In genomic region chr6:6881115-6881637, GRCm38 (mm10) we compare ENCODE assay signal across 9 mouse cellular contexts. TPM values are rescaled to one million over a fixed set of nuclear protein-coding genes. Genes with fewer than 3 reads are reported as not detected.
DNase-seq lines count a peak whose midpoint lies in the region; ATAC-seq lines count a peak whose summit lies in the region.
"Had no signal": no experiment of that assay in that cellular context is flagged by ENCODE, and none has a peak within 500 bp of the region (broad histone marks: within the 10 kb centered on the region; RNA-seq: fewer than 3 reads in every experiment).

No protein-coding gene starts in this region.

- peak overlapping the region; percentile 94 for H3K27ac ChIP-seq in forebrain, embryonic 16.5 days (ENCODE audit: low read length)
- no peak overlapping the region for H3K27ac ChIP-seq in liver, embryonic 12.5 days
- H3K27ac ChIP-seq in stomach, embryonic 16.5 days (ENCODE audit: low read length) = no peak overlapping the region

- H3K4me1 ChIP-seq in forebrain, embryonic 16.5 days (replicated peaks; ENCODE audit: control insufficient read depth, insufficient read depth, low read length) = peaks cover 23% of the 10 kb centered on the region
- peaks cover 6% of the 10 kb centered on the region for H3K4me1 ChIP-seq in liver, embryonic 12.5 days
- peaks cover 8% of the 10 kb centered on the region for H3K4me1 ChIP-seq in stomach, embryonic 16.5 days (ENCODE audit: control insufficient read depth, insufficient read depth, low read length)

- peaks cover 23% of the 10 kb centered on the region for H3K27me3 ChIP-seq in forebrain, embryonic 16.5 days (replicated peaks; ENCODE audit: control insufficient read depth, insufficient read depth, low read length)
- H3K27me3 ChIP-seq in liver, embryonic 12.5 days (replicated peaks) = peaks cover 90% of the 10 kb centered on the region
- peaks cover 74% of the 10 kb centered on the region for H3K27me3 ChIP-seq in stomach, embryonic 16.5 days (ENCODE audit: control insufficient read depth, insufficient read depth, low read length)

- H3K9me3 ChIP-seq in forebrain, embryonic 16.5 days (ENCODE audit: control insufficient read depth, low read length) = no peaks in the 10 kb centered on the region
- H3K9me3 ChIP-seq in liver, embryonic 12.5 days (replicated peaks) = no peaks in the 10 kb centered on the region
- no peaks in the 10 kb centered on the region for H3K9me3 ChIP-seq in stomach, embryonic 16.5 days (replicated peaks; ENCODE audit: control insufficient read depth, low read length)

- WGBS in forebrain, embryonic 16.5 days = under 1% methylated on average over 30 of the region's 30 CpGs
- WGBS in liver, embryonic 12.5 days (ENCODE audit: insufficient replicate concordance) = 4% methylated on average over 30 of the region's 30 CpGs
- under 1% methylated on average over 30 of the region's 30 CpGs for WGBS in stomach, embryonic 16.5 days

- no peaks in the 10 kb centered on the region for H3K36me3 ChIP-seq in forebrain, embryonic 16.5 days (ENCODE audit: control insufficient read depth, insufficient read depth)
- no peaks in the 10 kb centered on the region for H3K36me3 ChIP-seq in liver, embryonic 12.5 days
- H3K36me3 ChIP-seq in stomach, embryonic 16.5 days (ENCODE audit: control insufficient read depth, insufficient read depth, low read length) = no peaks in the 10 kb centered on the region

- peak overlapping the region; percentile 88 for H3K9ac ChIP-seq in forebrain, embryonic 16.5 days (replicated peaks; ENCODE audit: low read depth, low read length)
- H3K9ac ChIP-seq in liver, embryonic 12.5 days = no peak overlapping the region
- H3K9ac ChIP-seq in stomach, embryonic 16.5 days (ENCODE audit: low read length) = peak overlapping the region; percentile 60

- H3K4me3 ChIP-seq in forebrain, embryonic 16.5 days (replicated peaks; ENCODE audit: low read length) = peak overlapping the region; percentile 74
- H3K4me3 ChIP-seq in liver, embryonic 12.5 days = peak overlapping the region; percentile 32
- H3K4me3 ChIP-seq in stomach, embryonic 16.5 days (replicated peaks; ENCODE audit: low read length) = peak overlapping the region; percentile 49

- DNase-seq in retina, embryonic 14.5 days (ENCODE audit: low spot score) = peak; percentile 16
- no peak for DNase-seq in retina, postnatal 1 day
- no peak for DNase-seq in cerebellum, postnatal 4 days (ENCODE audit: low spot score in 2 of 2)
- DNase-seq in urinary bladder, postnatal 10 days (ENCODE audit: low spot score) = no peak
- DNase-seq in thymus, postnatal 14 days = no peak

- no peak for ATAC-seq in forebrain, embryonic 16.5 days
- no peak for ATAC-seq in liver, embryonic 12.5 days
- ATAC-seq in stomach, embryonic 16.5 days (ENCODE audit: insufficient read depth, low FRiP score) = no peak

- H3K4me2 ChIP-seq in forebrain, embryonic 16.5 days (ENCODE audit: low read length) = peak overlapping the region; percentile 79
- peak overlapping the region; percentile 51 for H3K4me2 ChIP-seq in liver, embryonic 12.5 days
- H3K4me2 ChIP-seq in stomach, embryonic 16.5 days (ENCODE audit: low read depth, low read length) = peak overlapping the region; percentile 83

RNA-seq across cellular contexts. Expression of gene Dlx5, which starts 0.7 kb away (rescaled TPM):
- polyA plus RNA-seq in forebrain, embryonic 16.5 days (2015; fragmentation: Nextera tagmentation; extraction: Ambion mirVana) = 74.3 and 75.7 TPM in 2 replicates
- polyA plus RNA-seq in liver, embryonic 12.5 days (2016; fragmentation: Nextera tagmentation; extraction: Ambion mirVana) = 0.12 TPM in 1 of 2 replicates, not detected in the other
- polyA plus RNA-seq in stomach, embryonic 16.5 days (2015; fragmentation: Nextera tagmentation; extraction: Ambion mirVana) = 3.5 and 3.9 TPM in 2 replicates

RNA-seq across cellular contexts. Expression of gene Dlx6, which starts 18.0 kb away (rescaled TPM):
- polyA plus RNA-seq in forebrain, embryonic 16.5 days (2015; fragmentation: Nextera tagmentation; extraction: Ambion mirVana) = 7.2 and 12.6 TPM in 2 replicates
- not detected in 2 replicates for polyA plus RNA-seq in liver, embryonic 12.5 days (2016; fragmentation: Nextera tagmentation; extraction: Ambion mirVana)
- 0.27 and 0.47 TPM in 2 replicates for polyA plus RNA-seq in stomach, embryonic 16.5 days (2015; fragmentation: Nextera tagmentation; extraction: Ambion mirVana)
- polyA plus RNA-seq: gonadal fat pad, adult 2 months had no signal

Comparison
In these comparisons a context has a peak if more than half of its experiments do, and no peak if none do; other contexts are left out.
1. RNA of gene Dlx5, which starts 0.7 kb away (polyA plus RNA-seq): 74.3 to 75.7 TPM in forebrain, embryonic 16.5 days; 3.5 to 3.9 TPM in stomach, embryonic 16.5 days and 0.12 TPM in liver, embryonic 12.5 days; every median in the first group is over 10 times any median in the second.
2. Peak in every context shown above with its lines, with median percentiles within 50 percentile points of each other: H3K4me2 ChIP-seq and H3K4me3 ChIP-seq.